Mouse (Mus musculus) 3134 (cell line): ENCODE results near the gene Bnipl.

Source experiments
- DNase-seq: peaks from one replicate; pipeline ENCODE4 v3.0.0-alpha.2; 2011; ENCODE audit warnings: low spot score; ENCODE audit not compliant: insufficient read length; ENCODE audit errors: extremely low read depth

Gene Bnipl

GRCm38 (mm10) chr3:95217255-95218134, 33.5 kb downstream of the Bnipl start, which contains the start of gene Gabpb2:
TSS of gene Gabpb2 (minus strand) at chr3:95217916.
- peak; percentile 94 for DNase-seq

GRCm38 (mm10) chr3:95216655-95217254, 34.2 kb downstream of the Bnipl start:
- no peak for DNase-seq

- DNase-seq = no peak
These were observed 37.4 kb downstream of the Bnipl start for GRCm38 (mm10) chr3:95213609-95213975.

- DNase-seq = peak; percentile 38
These were observed 37.9 kb downstream of the Bnipl start for GRCm38 (mm10) chr3:95212889-95213608.

- no peak for DNase-seq
These were observed 40.4 kb downstream of the Bnipl start for GRCm38 (mm10) chr3:95210585-95210984.

GRCm38 (mm10) chr3:95208286-95208685, 42.7 kb downstream of the Bnipl start:
- no peak for DNase-seq

- no peak for DNase-seq
These were observed 47.1 kb downstream of the Bnipl start for GRCm38 (mm10) chr3:95203880-95204279.

GRCm38 (mm10) chr3:95200562-95200961, 50.4 kb downstream of the Bnipl start:
- DNase-seq = no peak

GRCm38 (mm10) chr3:95200132-95200531, 50.9 kb downstream of the Bnipl start:
- DNase-seq = no peak

- no peak for DNase-seq
These were observed 51.9 kb downstream of the Bnipl start for GRCm38 (mm10) chr3:95199101-95199500.

GRCm38 (mm10) chr3:95195772-95196171, 55.2 kb downstream of the Bnipl start:
- no peak for DNase-seq

GRCm38 (mm10) chr3:95194721-95195135, 56.3 kb downstream of the Bnipl start:
- peak; percentile 62 for DNase-seq
